Mouse (Mus musculus): ENCODE data around the gene Ttc13. TPM values are rescaled to one million over a fixed set of nuclear protein-coding genes. Genes with fewer than 3 reads are reported as not detected.

Ttc13 gene
- polyA plus RNA-seq, 1 experiment = 13.4 TPM

DNA sequence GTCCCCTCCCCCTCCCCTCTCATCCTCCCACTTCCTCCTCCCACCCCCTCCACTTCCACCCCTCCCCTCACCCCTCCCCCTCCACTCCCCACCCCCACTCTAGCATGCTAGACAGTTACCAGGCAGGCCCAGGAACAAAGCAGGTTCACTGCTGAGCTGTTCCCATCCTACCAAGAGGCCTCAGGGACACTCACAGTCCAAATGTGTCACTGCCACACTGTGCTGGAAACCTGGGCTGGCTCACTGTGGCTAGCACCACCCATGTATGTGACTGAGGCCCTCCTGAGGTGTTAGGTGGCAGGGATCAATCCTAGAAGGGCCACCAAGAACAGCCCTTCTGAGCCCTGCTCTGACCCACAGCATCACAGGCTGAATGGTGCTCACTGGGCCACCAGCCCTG lies 73.5 kb downstream of the Ttc13 start:
- TF ChIP-seq GATA1 (IDR thresholded peaks at IDR 0.05; ENCODE audit: low read length) = no peak

GRCm38 (mm10) chr8:124643540-124644339 lies 78.0 kb downstream of the Ttc13 start:
- no peak for TF ChIP-seq GATA1 (IDR thresholded peaks at IDR 0.05; ENCODE audit: low read length)

- no peak for TF ChIP-seq GATA1 (IDR thresholded peaks at IDR 0.05; ENCODE audit: low read length)
Measured at GRCm38 (mm10) chr8:124641599-124641998, 80.2 kb downstream of the Ttc13 start.

GRCm38 (mm10) chr8:124635247-124635502 lies 86.6 kb downstream of the Ttc13 start:
- TF ChIP-seq GATA1 (IDR thresholded peaks at IDR 0.05; ENCODE audit: low read length) = no peak

GRCm38 (mm10) chr8:124634411-124635246 lies 87.2 kb downstream of the Ttc13 start:
- no peak for TF ChIP-seq GATA1 (IDR thresholded peaks at IDR 0.05; ENCODE audit: low read length)

- no peak for TF ChIP-seq GATA1 (IDR thresholded peaks at IDR 0.05; ENCODE audit: low read length)
Measured at GRCm38 (mm10) chr8:124633001-124633703, 88.6 kb downstream of the Ttc13 start.

- TF ChIP-seq GATA1 (IDR thresholded peaks at IDR 0.05; ENCODE audit: low read length) = no peak
Measured at GRCm38 (mm10) chr8:124631966-124632365, 89.8 kb downstream of the Ttc13 start.

DNA sequence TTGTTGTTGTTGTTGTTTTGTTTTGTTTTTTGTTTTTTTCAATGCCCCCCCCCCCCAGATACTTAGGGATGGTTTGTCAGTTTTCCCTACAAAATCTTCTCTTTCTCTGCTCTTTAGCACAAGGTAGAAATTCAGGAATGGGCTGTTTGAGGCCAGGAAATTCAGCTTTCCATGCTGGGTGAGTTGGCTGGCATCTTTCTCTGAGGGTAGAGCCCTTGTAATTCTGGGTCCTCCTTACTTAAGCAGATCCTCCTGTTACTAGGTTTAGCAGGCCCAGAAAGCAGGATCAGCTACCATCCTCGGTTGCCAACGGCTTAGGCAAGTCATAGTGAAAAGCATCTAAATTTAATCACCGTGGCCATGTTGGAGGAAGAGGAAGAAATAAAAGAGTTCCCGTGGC lies 90.9 kb downstream of the Ttc13 start:
- TF ChIP-seq GATA1 (IDR thresholded peaks at IDR 0.05; ENCODE audit: low read length) = no peak

GRCm38 (mm10) chr8:124630489-124630888 lies 91.3 kb downstream of the Ttc13 start:
- TF ChIP-seq GATA1 (IDR thresholded peaks at IDR 0.05; ENCODE audit: low read length) = no peak

GRCm38 (mm10) chr8:124626251-124626650 lies 95.5 kb downstream of the Ttc13 start:
- TF ChIP-seq GATA1 (IDR thresholded peaks at IDR 0.05; ENCODE audit: low read length) = no peak

Other genes with a start within 250 kb of the Ttc13 start
- 16.7 and 23.3 TPM in 2 replicates for gene Cog2, start 201.2 kb downstream of the Ttc13 start, polyA plus RNA-seq (2012)
- gene Agt, start 152.3 kb downstream of the Ttc13 start, polyA plus RNA-seq (2012) = not detected in 2 replicates
- not detected in 2 replicates for gene Capn9, start 145.9 kb downstream of the Ttc13 start, polyA plus RNA-seq (2012)
- 22.3 and 26.3 TPM in 2 replicates for gene 2310022B05Rik, start 58.6 kb downstream of the Ttc13 start, polyA plus RNA-seq (2012)
- gene Arv1, start 156 bp upstream of the Ttc13 start, polyA plus RNA-seq (2012) = 16.6 and 21.2 TPM in 2 replicates
- not detected in 2 replicates for gene Fam89a, start 29.8 kb upstream of the Ttc13 start, polyA plus RNA-seq (2012)
- gene Trim67, start 71.1 kb upstream of the Ttc13 start, polyA plus RNA-seq (2012) = not detected in 2 replicates
- gene Gnpat, start 141.1 kb upstream of the Ttc13 start, polyA plus RNA-seq (2012) = 101 and 119 TPM in 2 replicates
- gene 2810004N23Rik, start 141.1 kb upstream of the Ttc13 start, polyA plus RNA-seq (2012) = 24.8 and 34.2 TPM in 2 replicates
- 11.9 and 12.4 TPM in 2 replicates for gene Exoc8, start 175.7 kb upstream of the Ttc13 start, polyA plus RNA-seq (2012)
- gene Sprtn, start 175.9 kb upstream of the Ttc13 start, polyA plus RNA-seq (2012) = 9.5 and 16.9 TPM in 2 replicates
- 15.4 and 20.4 TPM in 2 replicates for gene Egln1, start 227.3 kb upstream of the Ttc13 start, polyA plus RNA-seq (2012)

Data from G1E-ER4 (cell line).